In the genomic region with DNA sequence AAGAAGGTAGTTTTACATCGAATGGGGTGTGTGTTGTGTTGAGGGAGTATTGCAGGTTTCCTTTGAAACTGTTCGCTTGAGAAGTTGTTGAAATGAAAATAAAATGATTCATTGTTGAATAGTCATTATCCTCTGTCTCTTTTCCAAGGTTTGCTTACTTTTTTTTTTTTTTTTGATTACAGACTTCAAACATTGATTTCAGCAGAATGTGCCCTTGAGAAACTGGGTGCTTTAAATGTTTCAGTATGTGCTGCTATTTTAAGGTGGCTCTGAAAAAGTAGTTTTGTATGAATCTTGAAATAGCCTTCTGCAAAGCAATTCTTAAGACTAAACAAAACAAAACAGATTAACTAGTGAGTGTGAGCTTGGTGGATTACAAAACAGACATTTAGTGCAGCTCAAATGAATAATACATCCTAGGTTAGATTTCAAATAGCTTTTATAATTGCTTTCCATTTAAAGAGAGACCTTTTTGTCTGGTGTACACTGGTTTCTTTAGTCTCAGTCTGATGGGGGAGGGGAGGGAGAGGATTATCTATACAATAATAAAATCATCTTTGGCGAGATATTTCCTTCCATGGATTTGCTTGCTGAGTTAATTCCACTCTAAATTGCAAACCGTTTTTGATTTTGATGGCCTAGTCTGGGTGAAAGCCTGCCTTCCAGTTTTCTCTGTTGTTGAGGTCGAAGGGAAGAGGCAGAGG, we compare ENCODE assay signal across 8 mouse cellular contexts. TPM values are rescaled to one million over a fixed set of nuclear protein-coding genes. Genes with fewer than 3 reads are reported as not detected.
DNase-seq lines count a peak whose midpoint lies in the region; ATAC-seq and TF ChIP-seq lines count a peak whose summit lies in the region.

No protein-coding gene starts in this region.

- intact Hi-C loops in heart, postnatal 10 days (cut with DNase I), result loop anchor here (2.0 kb wide), 1 partner anchor 26 kb away; no protein-coding TSS in a partner anchor

- peak overlapping the region; percentile 84 for H3K4me2 ChIP-seq in heart, embryonic 12.5 days
- peak overlapping the region; percentile 69 for H3K4me2 ChIP-seq in heart, embryonic 16.5 days (ENCODE audit: low read depth, low read length)
- H3K4me2 ChIP-seq in liver, postnatal 0 days (ENCODE audit: low read depth, low read length), result peak overlapping the region; percentile 95

- peak overlapping the region; percentile 100 for H3K9ac ChIP-seq in heart, embryonic 12.5 days
- H3K9ac ChIP-seq in ES-E14 (ENCODE audit: insufficient read depth, low read depth, low read length, poor library complexity, severe bottlenecking), result peak overlapping the region; percentile 96; the same call in 1 of the 2 replicates
- H3K9ac ChIP-seq in heart, embryonic 16.5 days (ENCODE audit: low read length), result peak overlapping the region; percentile 99
- H3K9ac ChIP-seq in liver, postnatal 0 days (replicated peaks), result peak overlapping the region; percentile 93

- H3K9me3 ChIP-seq in heart, embryonic 12.5 days (replicated peaks), result no peaks in the 10 kb centered on the region
- H3K9me3 ChIP-seq in ES-E14 (ENCODE audit: control insufficient read depth, insufficient read depth, low read depth, low read length), result no peaks in the 10 kb centered on the region
- H3K9me3 ChIP-seq in heart, embryonic 16.5 days (replicated peaks; ENCODE audit: control insufficient read depth, low read length), result no peaks in the 10 kb centered on the region
- no peaks in the 10 kb centered on the region for H3K9me3 ChIP-seq in liver, postnatal 0 days (ENCODE audit: low read length)

- 10% methylated on average over 5 of the region's 5 CpGs for WGBS in heart, embryonic 12.5 days
- 12% methylated on average over 5 of the region's 5 CpGs for whole genome bisulfite sequencing in heart, embryonic 16.5 days
- 16% methylated on average over 5 of the region's 5 CpGs for WGBS in liver, postnatal 0 days (ENCODE audit: insufficient replicate concordance)

- TF ChIP-seq CTCF in liver, postnatal 0 days (IDR thresholded peaks at IDR 0.05; ENCODE audit: low read depth), result no peak

- H3K4me1 ChIP-seq in heart, embryonic 12.5 days (replicated peaks), result peaks cover 25% of the 10 kb centered on the region
- peaks cover 6 to 7% of the 10 kb centered on the region in 2 experiments; a peak in 3 of 4 replicates for H3K4me1 ChIP-seq in ES-E14 (ENCODE audit: control insufficient read depth in 2 of 2, insufficient read depth in 2 of 2, low read length in 2 of 2, poor library complexity in 1 of 2)
- peaks cover 20% of the 10 kb centered on the region for H3K4me1 ChIP-seq in heart, embryonic 16.5 days (ENCODE audit: control insufficient read depth, insufficient read depth, low read length)
- H3K4me1 ChIP-seq in liver, postnatal 0 days (ENCODE audit: insufficient read depth), result peaks cover 16% of the 10 kb centered on the region

- in situ Hi-C loops in ES-E14 (cut with MboI; ENCODE audit: low sequenced_read_pairs in 2 of 2, unreplicated experiment in 2 of 2), result no loop called here

- no peak for ATAC-seq in heart, embryonic 12.5 days (ENCODE audit: insufficient number of reproducible peaks, low FRiP score)
- no peak for ATAC-seq in heart, embryonic 16.5 days (replicated peaks; ENCODE audit: extremely low read depth, insufficient read depth, low FRiP score)
- ATAC-seq in liver, postnatal 0 days, result no peak
- ATAC-seq in megakaryocyte progenitor cell, adult 5-6 weeks (replicated peaks; ENCODE audit: poor library complexity), result no peak

- H3K36me3 ChIP-seq in heart, embryonic 12.5 days, result no peaks in the 10 kb centered on the region
- no peaks in the 10 kb centered on the region for H3K36me3 ChIP-seq in ES-E14 (ENCODE audit: control insufficient read depth, insufficient read depth, low read length, poor library complexity, severe bottlenecking)
- no peaks in the 10 kb centered on the region for H3K36me3 ChIP-seq in heart, embryonic 16.5 days (ENCODE audit: control insufficient read depth, insufficient read depth)
- H3K36me3 ChIP-seq in liver, postnatal 0 days (replicated peaks; ENCODE audit: insufficient read depth, low read length), result no peaks in the 10 kb centered on the region

- peak overlapping the region; percentile 97 for H3K27ac ChIP-seq in heart, embryonic 12.5 days (ENCODE audit: poor library complexity, severe bottlenecking)
- H3K27ac ChIP-seq in ES-E14 (ENCODE audit: insufficient read depth, low read depth, low read length, poor library complexity, severe bottlenecking), result no peak overlapping the region
- peak overlapping the region; percentile 94 for H3K27ac ChIP-seq in heart, embryonic 16.5 days (ENCODE audit: low read length)
- peak overlapping the region; percentile 95 for H3K27ac ChIP-seq in liver, postnatal 0 days (ENCODE audit: low read depth)

- peak overlapping the region; percentile 99 for H3K4me3 ChIP-seq in heart, embryonic 12.5 days
- peak overlapping the region; percentile 97 to 98 for H3K4me3 ChIP-seq in ES-E14 (ENCODE audit: insufficient read depth in 1 of 2, low read depth in 1 of 2, low read length in 2 of 2, poor library complexity in 1 of 2, severe bottlenecking in 1 of 2)
- H3K4me3 ChIP-seq in heart, embryonic 16.5 days (ENCODE audit: low read length), result peak overlapping the region; percentile 100
- H3K4me3 ChIP-seq in liver, postnatal 0 days (ENCODE audit: low read depth, low read length), result peak overlapping the region; percentile 91

- H3K27me3 ChIP-seq in heart, embryonic 12.5 days (replicated peaks), result no peaks in the 10 kb centered on the region
- H3K27me3 ChIP-seq in heart, embryonic 16.5 days (ENCODE audit: control insufficient read depth, insufficient read depth, low read length), result no peaks in the 10 kb centered on the region
- no peaks in the 10 kb centered on the region for H3K27me3 ChIP-seq in liver, postnatal 0 days (ENCODE audit: insufficient read depth, low read length)

- TF ChIP-seq EP300 in liver, postnatal 0 days (IDR thresholded peaks at IDR 0.05; ENCODE audit: low read depth), result no peak

- DNase-seq in heart, postnatal 10 days, result no peak
- DNase-seq in ES-E14 (ENCODE audit: low read depth, low spot score), result no peak
- DNase-seq in liver, postnatal 0 days, result no peak
- DNase-seq in right cerebral cortex, adult 2 months (ENCODE audit: low spot score in 2 of 2), result no peak
- DNase-seq in kidney, postnatal 4 days, result no peak

TF ChIP-seq in ES-E14, 5 proteins besides CTCF, POLR2A, EP300 and RAD21:
- TF ChIP-seq HCFC1 (IDR thresholded peaks at IDR 0.05; ENCODE audit: borderline replicate concordance, insufficient read depth, low read length) (no peak), CHD2 (IDR thresholded peaks at IDR 0.05; ENCODE audit: low read depth, low read length) (no peak), ZC3H11A (IDR thresholded peaks at IDR 0.05; ENCODE audit: borderline replicate concordance, low read depth, low read length) (no peak), ZNF384 (IDR thresholded peaks at IDR 0.05; ENCODE audit: low read depth, low read length) (no peak), MAFK (IDR thresholded peaks at IDR 0.05; ENCODE audit: insufficient read depth, low read depth, low read length) (no peak)
TF ChIP-seq in ES-E14: peak in this region for 0.

RNA-seq across cellular contexts. Expression of a gene that starts 1.3 kb away (rescaled TPM):
- polyA plus RNA-seq in heart, embryonic 12.5 days (2016; fragmentation: Nextera tagmentation; extraction: Ambion mirVana), result 29.5 and 37.9 TPM in 2 replicates
- 10 to 100 TPM; 62.1 to 68.0 TPM for total RNA-seq in heart, postnatal 10 days (2021)
- 21.7 and 24.8 TPM in 2 replicates for total RNA-seq in ES-E14 (2012; rRNA removed)
- 18.0 and 18.5 TPM in 2 replicates for polyA plus RNA-seq in heart, embryonic 16.5 days (2015; fragmentation: Nextera tagmentation; extraction: Ambion mirVana)
- polyA plus RNA-seq in liver, postnatal 0 days (2015; fragmentation: Nextera tagmentation; extraction: Ambion mirVana), result 4.3 and 4.8 TPM in 2 replicates
- total RNA-seq in megakaryocyte progenitor cell, adult 5-6 weeks (2015), result 49.5 TPM in 2 replicates
- total RNA-seq in megakaryocyte progenitor cell, adult 5-6 weeks (2017), result 13.8 and 23.8 TPM in 2 replicates

RNA-seq across cellular contexts. Expression of a gene that starts 46.3 kb away (rescaled TPM):
- polyA plus RNA-seq in heart, embryonic 12.5 days (2016; fragmentation: Nextera tagmentation; extraction: Ambion mirVana), result 2,142 and 2,173 TPM in 2 replicates
- 100 to 1,000 TPM; 231 to 243 TPM for total RNA-seq in heart, postnatal 10 days (2021)
- total RNA-seq in ES-E14 (2012; rRNA removed), result 824 and 994 TPM in 2 replicates
- 1,672 and 1,922 TPM in 2 replicates for polyA plus RNA-seq in heart, embryonic 16.5 days (2015; fragmentation: Nextera tagmentation; extraction: Ambion mirVana)
- polyA plus RNA-seq in liver, postnatal 0 days (2015; fragmentation: Nextera tagmentation; extraction: Ambion mirVana), result 574 and 747 TPM in 2 replicates
- total RNA-seq in megakaryocyte progenitor cell, adult 5-6 weeks (2015), result 336 and 338 TPM in 2 replicates
- total RNA-seq in megakaryocyte progenitor cell, adult 5-6 weeks (2017), result 357 and 368 TPM in 2 replicates
